Mouse (Mus musculus) cerebellum, adult 8-10 months (tissue): ENCODE results near the gene Lrch3.
"Not testable (repeated sequence)": the region's sequence is repeated elsewhere in the genome, so short reads cannot be mapped to it uniquely, and the experiment has no call there.

Experiments
- DNase-seq: peaks from one replicate; pipeline ENCODE4 v3.0.0; 2022

Gene Lrch3

GRCm38 (mm10) chr16:33056786-33057185, 142.9 kb downstream of the Lrch3 start:
- no peak for DNase-seq

DNA sequence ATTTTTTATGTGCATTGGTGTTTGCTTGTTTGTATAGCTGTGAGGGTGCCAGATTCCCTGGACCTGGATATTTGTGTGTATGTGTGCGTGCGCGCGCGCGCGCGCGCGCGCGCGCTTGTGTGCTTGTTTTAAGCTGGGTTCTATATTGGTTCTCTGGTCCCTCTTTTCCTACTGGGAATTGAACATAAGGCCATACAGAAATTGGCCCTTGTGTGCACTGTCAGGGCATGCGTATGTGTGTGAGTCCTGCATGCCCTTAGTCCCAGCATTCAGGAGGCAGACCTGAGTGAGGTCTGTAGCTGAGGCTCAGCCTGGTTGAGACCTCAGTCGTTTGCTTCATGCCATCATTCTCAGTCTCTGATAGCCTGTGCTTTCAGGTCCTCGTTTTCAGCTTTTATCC, 144.1 kb downstream of the Lrch3 start:
- DNase-seq = no peak

- DNase-seq = not testable (repeated sequence)
Measured at GRCm38 (mm10) chr16:33058656-33059055, 144.8 kb downstream of the Lrch3 start.

DNA sequence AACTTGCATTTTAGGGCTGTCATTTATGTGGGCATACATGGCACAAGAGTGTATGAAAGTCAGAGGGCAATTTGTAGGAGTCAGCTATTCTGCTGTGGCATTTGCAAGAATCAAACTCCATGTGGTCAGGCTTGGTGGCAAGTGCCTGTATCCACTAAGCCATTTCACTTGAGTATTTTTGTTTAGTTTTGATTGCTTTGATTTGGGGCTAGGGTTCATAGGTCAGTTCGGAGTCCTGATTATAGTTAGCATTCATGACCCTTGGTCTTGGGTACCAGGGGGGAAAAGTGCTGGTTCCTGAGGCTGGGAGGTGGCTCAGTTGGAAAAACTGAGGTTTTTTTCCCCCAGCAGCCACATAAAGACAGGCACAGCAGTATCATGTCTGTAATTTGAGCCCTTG, 145.6 kb downstream of the Lrch3 start:
- DNase-seq = no peak

DNA sequence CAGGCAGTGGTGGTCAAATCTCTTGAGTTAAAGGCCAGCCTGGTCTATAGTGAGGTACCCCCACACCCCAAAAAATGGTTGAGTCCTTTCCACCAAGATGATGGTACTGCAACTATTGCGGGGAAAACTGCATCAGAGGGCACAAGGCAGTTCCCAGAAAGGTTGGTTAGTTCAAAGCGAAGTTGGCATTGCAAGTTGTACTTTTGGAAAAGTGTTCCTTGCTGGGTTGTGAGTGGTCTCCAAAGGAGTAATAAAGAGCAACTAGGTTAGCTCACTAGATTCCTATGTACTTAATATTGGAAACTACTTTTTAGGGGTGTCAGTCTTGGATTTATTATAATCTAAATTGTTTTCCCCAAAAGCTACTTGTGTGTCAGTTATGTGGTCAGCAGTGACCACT, 147.0 kb downstream of the Lrch3 start:
- no peak for DNase-seq

- no peak for DNase-seq
Measured at GRCm38 (mm10) chr16:33061400-33061799, 147.5 kb downstream of the Lrch3 start.

DNA sequence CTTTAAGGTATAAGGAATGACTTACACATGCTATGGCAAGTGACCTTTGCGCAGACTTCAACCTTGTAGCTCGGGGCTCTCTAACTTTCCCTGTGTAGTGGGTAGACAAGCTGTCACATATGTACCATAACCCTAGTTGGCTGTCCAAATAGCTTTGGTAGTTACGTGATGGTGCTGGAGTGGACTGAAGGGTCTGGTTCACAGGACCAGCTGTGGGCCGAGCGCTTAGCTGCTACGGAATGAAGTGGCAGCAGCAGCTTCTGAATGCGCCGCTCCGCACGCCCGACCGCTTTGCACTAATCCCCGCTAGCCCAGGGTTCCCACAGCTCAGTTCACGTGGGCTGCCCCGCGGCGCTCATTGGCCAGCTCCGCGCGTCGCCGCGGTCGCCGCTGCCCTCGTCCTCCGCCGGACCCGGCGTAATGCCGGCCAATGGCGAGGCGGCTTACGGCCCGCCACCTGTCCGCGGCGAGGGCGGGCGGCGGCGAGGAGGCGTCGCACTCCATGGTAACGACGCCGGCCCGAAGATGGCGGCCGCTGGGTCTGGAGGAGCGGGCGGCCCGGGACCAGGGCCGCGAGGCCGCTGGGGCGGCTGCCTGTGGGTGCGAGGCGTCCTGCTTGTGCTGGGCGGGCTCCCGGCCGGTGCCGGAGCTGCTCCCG, 148.3 kb downstream of the Lrch3 start, which contains the start of gene Lmln:
TSS of gene Lmln (plus strand) at position 498 of the 658 bp plus-strand sequence.
- DNase-seq = peak; percentile 87

- no peak for DNase-seq
Measured at GRCm38 (mm10) chr16:33062682-33063131, 148.8 kb downstream of the Lrch3 start.

GRCm38 (mm10) chr16:33063267-33063666, 149.4 kb downstream of the Lrch3 start:
- DNase-seq = no peak

DNA sequence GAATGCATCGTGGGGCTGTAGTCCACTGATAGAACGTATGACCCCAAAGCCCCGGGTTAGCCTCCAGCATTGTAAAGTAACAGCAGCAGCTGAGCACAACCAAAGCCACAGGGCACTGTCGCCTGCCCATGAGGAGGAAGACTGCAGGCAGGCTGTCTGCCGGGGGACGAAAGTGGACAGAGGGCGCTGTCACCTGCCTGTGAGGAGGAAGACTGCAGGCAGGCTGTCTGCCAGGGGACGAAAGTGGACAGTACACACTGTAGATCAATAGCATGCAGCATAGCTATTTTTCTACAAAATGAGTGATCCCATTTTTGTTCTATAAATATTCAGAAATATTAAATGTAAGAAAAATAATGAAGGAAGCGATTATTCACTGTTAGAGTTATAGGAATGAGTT, 150.7 kb downstream of the Lrch3 start:
- DNase-seq = no peak
